Mouse (Mus musculus): ENCODE results near the gene Shisal1.

DNA sequence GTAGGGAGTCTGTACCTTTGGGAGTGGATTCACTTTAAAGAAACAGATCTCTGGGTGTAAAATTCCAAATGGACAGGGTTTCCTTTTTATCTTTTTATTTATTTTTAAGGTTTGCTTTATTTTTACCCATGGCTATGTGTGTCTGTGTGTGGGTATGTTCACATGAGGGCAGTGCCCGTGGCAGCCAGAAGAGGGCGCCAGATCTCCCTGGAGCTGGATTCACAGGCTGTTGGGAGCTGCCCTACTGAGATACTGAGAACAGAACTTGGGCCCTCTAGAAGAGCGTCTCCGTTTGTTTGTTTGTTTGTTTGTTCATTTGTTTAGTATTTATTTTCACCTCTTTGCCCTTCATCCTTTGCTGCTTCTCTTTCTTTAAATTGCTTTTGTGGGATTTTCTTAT is 98.1 kb downstream of the Shisal1 start:
- TF ChIP-seq CTCF (IDR thresholded peaks at IDR 0.05; ENCODE audit: low read depth, low read length): no peak
- TF ChIP-seq GATA1 (IDR thresholded peaks at IDR 0.05; ENCODE audit: borderline replicate concordance, low read length): no peak
- no peak for TF ChIP-seq POLR2AphosphoS5 (IDR thresholded peaks at IDR 0.05; ENCODE audit: insufficient replicate concordance, low read depth, low read length)
- no peak for TF ChIP-seq TAL1 (conservative IDR thresholded peaks at IDR 0.05; ENCODE audit: low read depth, low read length)
- no peak for TF ChIP-seq GATA2 (IDR thresholded peaks at IDR 0.05; ENCODE audit: borderline replicate concordance, low read depth, low read length)
